Mouse (Mus musculus): ENCODE measurements around the gene Dlg1.

- TF ChIP-seq POLR2A (IDR thresholded peaks at IDR 0.05; ENCODE audit: control insufficient read depth, low read depth, low read length) (no peak), CTCF (IDR thresholded peaks at IDR 0.05; ENCODE audit: control insufficient read depth, insufficient read depth, insufficient replicate concordance, low read depth, low read length) (no peak)
These were observed 7.7 kb upstream of the Dlg1 start for GRCm38 (mm10) chr16:31655531-31655930.
